Mouse (Mus musculus) bone marrow, adult 2 months (tissue): Measurements from ENCODE around the gene Olr1. TPM values are rescaled to one million over a fixed set of nuclear protein-coding genes. Genes with fewer than 3 reads are reported as not detected.

Source experiments
- H3K27ac ChIP-seq: fragments of 200-500 bp; 2 replicates; pipeline ENCODE4 v1.5.1; 2012; ENCODE audit warnings: low read depth, mild to moderate bottlenecking, control low read depth, inconsistent platforms, low read length; ENCODE audit not compliant: control insufficient read depth, poor library complexity, insufficient read depth
- H3K4me1 ChIP-seq: fragments of 200-500 bp; 2 replicates; pipeline ENCODE4 v1.6.1; 2011; ENCODE audit warnings: low read length; ENCODE audit not compliant: control insufficient read depth, insufficient read depth
- H3K4me3 ChIP-seq: fragments of 200-500 bp; replicated peaks from 2 replicates; pipeline ENCODE3; 2011; ENCODE audit warnings: mild to moderate bottlenecking, low read depth, low read length, control low read depth; ENCODE audit not compliant: control insufficient read depth
- CTCF ChIP-seq: fragments of 200-500 bp; IDR thresholded peaks from 2 replicates; pipeline ENCODE4 v1.5.1; 2011; ENCODE audit warnings: low read length, control low read depth; ENCODE audit not compliant: control insufficient read depth, insufficient read depth
- POLR2A ChIP-seq: fragments of 200-500 bp; IDR thresholded peaks from 2 replicates; pipeline ENCODE4 v1.6.1; 2011; ENCODE audit warnings: low read depth, mild to moderate bottlenecking, control low read depth, low read length, borderline replicate concordance; ENCODE audit not compliant: control insufficient read depth
- WGBS: fragments of 180-500 bp; shearing (Covaris S2); methylation state at CpG from one replicate; pipeline ENCODE4 v1.1.7; 2018; 5-methylcytosine and 5-hydroxymethylcytosine counted together
- polyA plus RNA-seq: library from polyadenylated mRNA; stranded (reverse); fragments of >200 nt; gene quantifications from 2 replicates; pipeline ENCODE4 v1.2.4, GENCODE M21; 2011; ENCODE audit warnings: low replicate concordance; ENCODE audit not compliant: missing spikeins, insufficient read depth, insufficient read length

The Olr1 gene
- polyA plus RNA-seq, 1 experiment: 12.6 TPM

- no peak overlapping the region for H3K4me3 ChIP-seq
- no peak for TF ChIP-seq POLR2A
- H3K4me1 ChIP-seq: no peaks in the 10 kb centered on the region; the same call in 1 of the 2 replicates
- H3K27ac ChIP-seq: no peak overlapping the region
- 79% methylated on average over 2 of the region's 2 CpGs for WGBS
These were observed 68.9 kb downstream of the Olr1 start for GRCm38 (mm10) chr6:129438033-129438432.

GRCm38 (mm10) chr6:129436025-129436424 is 70.9 kb downstream of the Olr1 start:
- TF ChIP-seq POLR2A (no peak), CTCF (no peak)
- Histone ChIP-seq H3K4me1 (no peaks in the 10 kb centered on the region; the same call in 1 of the 2 replicates), H3K27ac (no peak overlapping the region), H3K4me3 (no peak overlapping the region)
- WGBS: 41% methylated on average over 3 of the region's 3 CpGs

Other genes with a start within 250 kb of the Olr1 start
- gene Cd69, start 231.7 kb downstream of the Olr1 start, polyA plus RNA-seq: 4.8 and 4.9 TPM in 2 replicates
- not detected in 2 replicates for gene 4922502D21Rik, start 175.4 kb downstream of the Olr1 start, polyA plus RNA-seq
- gene Clec12a, start 164.5 kb downstream of the Olr1 start, polyA plus RNA-seq: 45.9 and 106 TPM in 2 replicates
- not detected in 2 replicates for gene Clec12b, start 121.3 kb downstream of the Olr1 start, polyA plus RNA-seq
- gene Clec1b, start 109.9 kb downstream of the Olr1 start, polyA plus RNA-seq: 62.2 and 127 TPM in 2 replicates
- gene Clec9a, start 98.3 kb downstream of the Olr1 start, polyA plus RNA-seq: 3.7 and 19.0 TPM in 2 replicates
- 0.30 TPM in 1 of 2 replicates, not detected in the other for gene Clec1a, start 55.2 kb downstream of the Olr1 start, polyA plus RNA-seq
- gene Tmem52b, start 5.4 kb upstream of the Olr1 start, polyA plus RNA-seq: not detected in 2 replicates
- gene Gabarapl1, start 26.0 kb upstream of the Olr1 start, polyA plus RNA-seq: 31.0 and 44.3 TPM in 2 replicates
- gene Klre1, start 70.7 kb upstream of the Olr1 start, polyA plus RNA-seq: 1.8 and 3.8 TPM in 2 replicates
- 2.5 and 9.8 TPM in 2 replicates for gene Klrd1, start 84.6 kb upstream of the Olr1 start, polyA plus RNA-seq
- 2.7 and 6.3 TPM in 2 replicates for gene Klrk1, start 116.7 kb upstream of the Olr1 start, polyA plus RNA-seq
- not detected in 2 replicates for gene Klrc3, start 136.2 kb upstream of the Olr1 start, polyA plus RNA-seq
- gene Klrc2, start 153.5 kb upstream of the Olr1 start, polyA plus RNA-seq: 2.5 TPM in 1 of 2 replicates, not detected in the other
- gene Klrc1, start 171.8 kb upstream of the Olr1 start, polyA plus RNA-seq: 2.3 TPM in 1 of 2 replicates, not detected in the other
- not detected in 2 replicates for gene Klri1, start 210.0 kb upstream of the Olr1 start, polyA plus RNA-seq
- 0.25 and 0.90 TPM in 2 replicates for gene Klri2, start 233.3 kb upstream of the Olr1 start, polyA plus RNA-seq